In the genomic region with DNA sequence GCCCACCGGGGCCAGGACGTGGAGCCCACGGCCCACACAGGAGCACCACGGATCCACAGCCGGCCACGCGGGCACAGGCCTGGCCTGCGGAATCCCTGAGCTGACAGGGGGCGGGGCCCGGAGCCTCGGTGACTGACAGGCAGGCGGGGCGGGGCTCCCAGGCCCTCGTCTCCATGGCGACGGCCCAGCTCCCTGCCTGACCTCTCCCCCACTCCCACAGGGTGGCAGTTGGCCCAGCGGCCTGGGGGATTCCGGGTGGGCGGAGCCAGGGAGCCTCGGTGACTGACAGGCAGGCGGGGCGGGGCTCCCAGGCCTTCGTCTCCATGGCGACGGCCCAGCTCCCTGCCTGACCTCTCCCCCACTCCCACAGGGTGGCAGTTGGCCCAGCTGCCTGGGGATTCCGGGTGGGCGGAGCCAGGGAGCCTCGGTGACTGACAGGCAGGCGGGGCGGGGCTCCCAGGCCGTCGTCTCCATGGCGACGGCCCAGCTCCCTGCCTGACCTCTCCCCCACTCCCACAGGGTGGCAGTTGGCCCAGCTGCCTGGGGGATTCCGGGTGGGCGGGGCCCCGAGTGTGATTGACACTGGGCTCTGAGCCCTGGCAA, we compare ENCODE assay signal across 8 mouse cellular contexts. TPM values are rescaled to one million over a fixed set of nuclear protein-coding genes. Genes with fewer than 3 reads are reported as not detected.
DNase-seq lines count a peak whose midpoint lies in the region; ATAC-seq lines count a peak whose summit lies in the region.
"Not testable (repeated sequence)": the region's sequence is repeated elsewhere in the genome, so short reads cannot be mapped to it uniquely, and the experiment has no call there.

No protein-coding gene starts in this region.

- WGBS in heart, embryonic 13.5 days: 50% methylated on average over 25 of the region's 37 CpGs
- WGBS in liver, embryonic 12.5 days (ENCODE audit: insufficient replicate concordance): 22% methylated on average over 7 of the region's 37 CpGs
- WGBS in stomach, embryonic 15.5 days: 0% methylated on average over 4 of the region's 37 CpGs

- peak; percentile 86 for ATAC-seq in heart, embryonic 13.5 days (ENCODE audit: extremely low read depth, insufficient number of reproducible peaks, low FRiP score, low TSS enrichment)
- peak; percentile 89 for ATAC-seq in liver, embryonic 12.5 days
- peak; percentile 88 for ATAC-seq in stomach, embryonic 15.5 days (ENCODE audit: insufficient read depth, low FRiP score, low read depth)

- not testable (repeated sequence) for H3K4me1 ChIP-seq in brown adipose tissue, adult 24 weeks (ENCODE audit: control insufficient read depth, insufficient read depth, insufficient read length, low read length); heart, embryonic 13.5 days; liver, embryonic 12.5 days; stomach, embryonic 15.5 days

- peak overlapping the region; percentile 71 for H3K9ac ChIP-seq in heart, embryonic 13.5 days
- not testable (repeated sequence) for H3K9ac ChIP-seq in liver, embryonic 12.5 days; stomach, embryonic 15.5 days

- H3K36me3 ChIP-seq in heart, embryonic 13.5 days; liver, embryonic 12.5 days; stomach, embryonic 15.5 days: not testable (repeated sequence)

- H3K4me3 ChIP-seq in brown adipose tissue, adult 24 weeks (ENCODE audit: insufficient read depth, low read depth, low read length): peak overlapping the region; percentile 41
- peak overlapping the region; percentile 53 for H3K4me3 ChIP-seq in heart, embryonic 13.5 days
- H3K4me3 ChIP-seq in liver, embryonic 12.5 days: peak overlapping the region; percentile 31; the same call in 1 of the 2 replicates
- not testable (repeated sequence) for H3K4me3 ChIP-seq in stomach, embryonic 15.5 days (replicated peaks)

- peak overlapping the region; percentile 81 for H3K4me2 ChIP-seq in heart, embryonic 13.5 days
- H3K4me2 ChIP-seq in liver, embryonic 12.5 days: peak overlapping the region; percentile 67
- peak overlapping the region; percentile 40; the same call in 1 of the 2 replicates for H3K4me2 ChIP-seq in stomach, embryonic 15.5 days

- DNase-seq in CD4-positive, CD25-positive, alpha-beta regulatory T cell, adult 2 months (ENCODE audit: low read depth, low spot score): peak; percentile 100
- peak; percentile 97 for DNase-seq in fat pad, adult 2 months (ENCODE audit: extremely low read depth, low read depth, low spot score)
- peak; percentile 100 for DNase-seq in kidney, postnatal 10 days
- peak; percentile 100 for DNase-seq in natural killer cell, adult 2 months (ENCODE audit: low spot score in 2 of 2)

- peak overlapping the region; percentile 22 for H3K27ac ChIP-seq in brown adipose tissue, adult 24 weeks (replicated peaks; ENCODE audit: low read depth, low read length)
- not testable (repeated sequence) for H3K27ac ChIP-seq in heart, embryonic 13.5 days (replicated peaks); liver, embryonic 12.5 days; stomach, embryonic 15.5 days

- not testable (repeated sequence) for H3K27me3 ChIP-seq in heart, embryonic 13.5 days (replicated peaks); liver, embryonic 12.5 days (replicated peaks); stomach, embryonic 15.5 days (replicated peaks)

- peaks cover 13% of the 10 kb centered on the region for H3K9me3 ChIP-seq in heart, embryonic 13.5 days
- not testable (repeated sequence) for H3K9me3 ChIP-seq in liver, embryonic 12.5 days (replicated peaks); stomach, embryonic 15.5 days

RNA-seq across cellular contexts. Expression of a gene that starts 11.5 kb away (rescaled TPM):
- 19.2 and 24.7 TPM in 2 replicates for polyA plus RNA-seq in brown adipose tissue, adult 24 weeks (2012; ENCODE audit: insufficient read depth, insufficient read length, missing spikeins)
- polyA plus RNA-seq in heart, embryonic 13.5 days (2015; fragmentation: Nextera tagmentation; extraction: Ambion mirVana): 101 and 109 TPM in 2 replicates
- 196 and 237 TPM in 2 replicates for polyA plus RNA-seq in liver, embryonic 12.5 days (2016; fragmentation: Nextera tagmentation; extraction: Ambion mirVana)
- 273 and 307 TPM in 2 replicates for polyA plus RNA-seq in stomach, embryonic 15.5 days (2015; fragmentation: Nextera tagmentation; extraction: Ambion mirVana)
